Mouse (Mus musculus): ENCODE measurements around the gene Adgra1. TPM values are rescaled to one million over a fixed set of nuclear protein-coding genes. Genes with fewer than 3 reads are reported as not detected.

Adgra1 gene
- polyA plus RNA-seq, 1 experiment from 2014 or later = 11.3 TPM

Other genes starting within 250 kb of the Adgra1 start
- gene Cfap46, start 150.4 kb upstream of the Adgra1 start, polyA plus RNA-seq (2014; fragmentation: Nextera tagmentation; extraction: Ambion mirVana) = 0.32 and 0.37 TPM in 2 replicates
- gene Kndc1, start 60.5 kb downstream of the Adgra1 start, polyA plus RNA-seq (2014; fragmentation: Nextera tagmentation; extraction: Ambion mirVana) = 0.55 and 0.79 TPM in 2 replicates
- gene Utf1, start 109.6 kb downstream of the Adgra1 start, polyA plus RNA-seq (2014; fragmentation: Nextera tagmentation; extraction: Ambion mirVana) = not detected in 2 replicates
- gene 6430531B16Rik, start 144.6 kb downstream of the Adgra1 start, polyA plus RNA-seq (2014; fragmentation: Nextera tagmentation; extraction: Ambion mirVana) = 0.34 and 1.2 TPM in 2 replicates
- 1.8 TPM in 2 replicates for gene Adam8, start 158.4 kb downstream of the Adgra1 start, polyA plus RNA-seq (2014; fragmentation: Nextera tagmentation; extraction: Ambion mirVana)
- gene Zfp511, start 202.2 kb downstream of the Adgra1 start, polyA plus RNA-seq (2014; fragmentation: Nextera tagmentation; extraction: Ambion mirVana) = 36.3 and 43.1 TPM in 2 replicates
- 58.9 and 62.6 TPM in 2 replicates for gene Tubgcp2, start 202.5 kb downstream of the Adgra1 start, polyA plus RNA-seq (2014; fragmentation: Nextera tagmentation; extraction: Ambion mirVana)
- 6.1 and 8.0 TPM in 2 replicates for gene Msx3, start 214.9 kb downstream of the Adgra1 start, polyA plus RNA-seq (2014; fragmentation: Nextera tagmentation; extraction: Ambion mirVana)
- gene Caly, start 248.4 kb downstream of the Adgra1 start, polyA plus RNA-seq (2014; fragmentation: Nextera tagmentation; extraction: Ambion mirVana) = 7.6 and 8.8 TPM in 2 replicates

All from midbrain, embryonic 11.5 days (tissue).